Mouse (Mus musculus) midbrain, embryonic 12.5 days (tissue): ENCODE results near the gene Ptgs2. TPM values are rescaled to one million over a fixed set of nuclear protein-coding genes. Genes with fewer than 3 reads are reported as not detected.

ENCODE experiments used
- ATAC-seq: fragments of 200-750 bp; cut with Nextera tagmentation; 2 replicates; pipeline ENCODE4 v1.8.0; 2017; ENCODE audit warnings: low read depth, moderate TSS enrichment, moderate library complexity; ENCODE audit not compliant: low FRiP score
- H3K27ac ChIP-seq: fragments of 300-500 bp; sonication (generic); replicated peaks from 2 replicates; pipeline ENCODE4 v1.5.1; 2016; ENCODE audit warnings: mild to moderate bottlenecking
- H3K27me3 ChIP-seq: fragments of 300-500 bp; sonication (generic); 2 replicates; pipeline ENCODE4 v1.6.1; 2016; ENCODE audit warnings: mild to moderate bottlenecking
- H3K36me3 ChIP-seq: fragments of 300-500 bp; sonication (generic); 2 replicates; pipeline ENCODE4 v1.6.1; 2016
- H3K4me1 ChIP-seq: fragments of 300-500 bp; sonication (generic); 2 replicates; pipeline ENCODE4 v1.6.1; 2016
- H3K4me2 ChIP-seq: fragments of 300-500 bp; sonication (generic); replicated peaks from 2 replicates; pipeline ENCODE4 v1.6.1; 2016; ENCODE audit warnings: mild to moderate bottlenecking, moderate library complexity
- H3K4me3 ChIP-seq: fragments of 300-500 bp; sonication (generic); 2 replicates; pipeline ENCODE4 v1.5.1; 2016; ENCODE audit warnings: mild to moderate bottlenecking
- H3K9ac ChIP-seq: fragments of 300-500 bp; sonication (generic); replicated peaks from 2 replicates; pipeline ENCODE4 v1.6.1; 2016; ENCODE audit warnings: mild to moderate bottlenecking, moderate library complexity
- H3K9me3 ChIP-seq: fragments of 300-500 bp; sonication (generic); 2 replicates; pipeline ENCODE4 v1.6.1; 2016; ENCODE audit warnings: mild to moderate bottlenecking
- WGBS: fragments of 180-500 bp; shearing (Covaris S2); methylation state at CpG from one replicate; pipeline ENCODE4 v1.1.7; 2016; 5-methylcytosine and 5-hydroxymethylcytosine counted together
- polyA plus RNA-seq: library from polyadenylated mRNA; unstranded; fragments of >200 nt; fragmentation: Nextera tagmentation; extraction: Ambion mirVana; gene quantifications from 2 replicates; pipeline ENCODE4 v1.2.1, GENCODE M21; 2016

The Ptgs2 gene
- polyA plus RNA-seq, 1 experiment from 2014 or later = 0.06 TPM

DNA sequence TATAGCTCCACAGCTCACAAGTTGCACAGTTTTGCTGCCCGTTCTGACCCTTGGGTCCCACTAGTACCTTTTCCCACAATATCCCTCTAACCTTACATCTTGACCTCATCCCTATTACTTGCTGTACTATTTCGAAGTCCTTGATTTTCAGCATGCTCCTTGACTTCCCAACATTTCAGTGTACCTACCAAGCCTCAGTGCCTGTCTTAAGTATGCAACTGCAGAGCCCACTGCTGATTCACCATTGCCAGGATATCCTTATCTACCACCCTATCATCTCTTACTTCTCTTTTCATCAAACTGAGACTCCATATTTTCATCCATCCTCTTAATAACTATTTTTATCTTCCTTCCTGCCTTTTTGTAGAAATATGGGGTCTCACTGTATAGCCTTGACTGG lies 9.8 kb downstream of the Ptgs2 start:
- Histone ChIP-seq H3K4me1 (no peaks in the 10 kb centered on the region), H3K27me3 (no peaks in the 10 kb centered on the region), H3K27ac (no peak overlapping the region), H3K4me2 (no peak overlapping the region), H3K9ac (no peak overlapping the region), H3K4me3 (no peak overlapping the region), H3K36me3 (no peaks in the 10 kb centered on the region), H3K9me3 (no peaks in the 10 kb centered on the region)
- 77% methylated on average over 2 of the region's 2 CpGs for WGBS
- ATAC-seq = no peak

DNA sequence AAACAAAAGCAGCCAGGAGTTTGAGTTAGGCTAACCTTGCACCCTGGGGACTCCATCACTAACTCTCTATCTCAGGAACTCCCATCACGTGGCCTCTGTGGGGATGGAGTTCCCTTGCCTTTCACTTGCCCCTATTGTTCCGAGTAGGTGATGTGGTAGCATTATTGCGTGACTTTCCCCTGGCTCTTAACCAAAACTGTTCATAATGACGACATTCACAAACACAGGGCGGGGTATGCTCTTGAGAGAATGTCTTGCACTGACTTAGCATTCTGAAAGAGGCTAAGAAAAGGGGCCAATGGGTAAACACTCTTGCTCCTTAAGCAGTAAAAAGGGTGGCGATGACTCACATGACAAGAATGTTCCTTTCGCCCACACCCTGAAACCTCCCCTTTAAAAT lies 15.5 kb downstream of the Ptgs2 start:
- Histone ChIP-seq H3K4me2 (no peak overlapping the region), H3K4me3 (no peak overlapping the region), H3K9ac (no peak overlapping the region), H3K9me3 (no peaks in the 10 kb centered on the region), H3K36me3 (no peaks in the 10 kb centered on the region), H3K27ac (no peak overlapping the region), H3K4me1 (no peaks in the 10 kb centered on the region), H3K27me3 (no peaks in the 10 kb centered on the region)
- ATAC-seq = no peak
- WGBS = 70% methylated on average over 7 of the region's 7 CpGs

DNA sequence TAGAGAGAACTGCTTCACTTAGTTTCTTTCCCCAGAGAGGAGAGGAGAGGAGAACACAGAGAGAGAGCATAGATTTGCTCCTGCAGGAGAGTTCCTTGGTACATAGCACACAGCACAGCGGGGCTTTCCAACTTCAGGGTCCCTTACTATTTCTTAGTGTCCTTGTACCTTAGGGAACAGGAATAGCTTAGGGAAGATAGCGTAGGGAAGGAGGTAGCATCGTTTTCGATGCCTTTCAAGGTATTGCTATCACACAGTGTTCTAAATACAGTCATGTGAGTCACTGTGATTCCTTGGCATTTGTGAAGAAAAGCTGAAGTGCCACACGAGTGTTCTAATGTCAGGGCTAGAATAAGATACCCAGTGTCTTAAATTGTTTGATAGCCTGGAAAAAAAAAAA lies 18.5 kb downstream of the Ptgs2 start:
- Histone ChIP-seq H3K36me3 (no peaks in the 10 kb centered on the region), H3K9me3 (no peaks in the 10 kb centered on the region), H3K27me3 (no peaks in the 10 kb centered on the region), H3K4me1 (no peaks in the 10 kb centered on the region), H3K9ac (no peak overlapping the region), H3K4me2 (no peak overlapping the region), H3K27ac (no peak overlapping the region), H3K4me3 (no peak overlapping the region)
- no peak for ATAC-seq
- WGBS = 87% methylated on average over 5 of the region's 5 CpGs

DNA sequence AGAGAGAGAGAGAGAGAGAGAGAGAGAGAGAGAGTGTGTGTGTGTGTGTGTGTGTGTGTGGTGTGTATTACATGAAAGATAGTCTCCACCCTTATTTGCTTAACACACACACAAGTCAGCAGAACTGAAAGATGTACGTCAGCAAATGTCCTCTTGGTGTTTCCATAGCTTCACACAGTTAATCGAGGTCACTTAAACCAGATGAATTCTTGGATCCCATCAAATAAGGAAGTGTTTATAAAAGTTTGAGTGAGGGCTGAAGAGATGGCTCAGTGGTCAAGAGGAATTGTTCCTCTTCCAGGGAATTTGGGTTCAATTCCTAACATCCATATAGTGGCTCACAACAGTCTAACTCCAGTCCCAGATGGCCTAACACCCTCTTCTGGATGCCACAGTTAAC lies 25.7 kb downstream of the Ptgs2 start:
- Histone ChIP-seq H3K9me3 (no peaks in the 10 kb centered on the region), H3K4me3 (no peak overlapping the region), H3K9ac (no peak overlapping the region), H3K27me3 (no peaks in the 10 kb centered on the region), H3K36me3 (no peaks in the 10 kb centered on the region), H3K4me2 (no peak overlapping the region), H3K4me1 (no peaks in the 10 kb centered on the region), H3K27ac (no peak overlapping the region)
- 85% methylated on average over 2 of the region's 2 CpGs for WGBS
- no peak for ATAC-seq

DNA sequence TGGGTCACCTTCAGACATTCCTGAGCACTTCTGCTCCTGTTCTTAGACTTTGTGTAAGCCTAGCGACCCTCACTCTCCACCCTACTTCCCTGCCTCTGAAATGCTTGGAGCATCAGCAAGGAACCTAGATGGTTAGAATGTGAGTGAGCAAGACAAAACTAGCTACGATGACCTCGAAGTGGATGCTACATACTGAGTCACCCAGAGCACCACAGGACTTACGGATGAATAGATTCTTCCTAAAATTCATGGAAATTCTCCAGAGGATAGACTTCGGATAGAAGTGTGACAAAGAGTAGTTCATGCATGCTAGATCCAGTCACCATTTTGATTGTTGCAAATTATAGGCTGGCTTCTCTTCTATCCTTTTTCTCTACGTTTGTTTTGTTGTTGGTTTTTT lies 30.2 kb downstream of the Ptgs2 start:
- Histone ChIP-seq H3K4me2 (no peak overlapping the region), H3K9me3 (no peaks in the 10 kb centered on the region), H3K9ac (no peak overlapping the region), H3K4me1 (no peaks in the 10 kb centered on the region), H3K27ac (no peak overlapping the region), H3K4me3 (no peak overlapping the region), H3K36me3 (no peaks in the 10 kb centered on the region), H3K27me3 (no peaks in the 10 kb centered on the region)
- WGBS = 73% methylated on average over 6 of the region's 6 CpGs
- no peak for ATAC-seq

DNA sequence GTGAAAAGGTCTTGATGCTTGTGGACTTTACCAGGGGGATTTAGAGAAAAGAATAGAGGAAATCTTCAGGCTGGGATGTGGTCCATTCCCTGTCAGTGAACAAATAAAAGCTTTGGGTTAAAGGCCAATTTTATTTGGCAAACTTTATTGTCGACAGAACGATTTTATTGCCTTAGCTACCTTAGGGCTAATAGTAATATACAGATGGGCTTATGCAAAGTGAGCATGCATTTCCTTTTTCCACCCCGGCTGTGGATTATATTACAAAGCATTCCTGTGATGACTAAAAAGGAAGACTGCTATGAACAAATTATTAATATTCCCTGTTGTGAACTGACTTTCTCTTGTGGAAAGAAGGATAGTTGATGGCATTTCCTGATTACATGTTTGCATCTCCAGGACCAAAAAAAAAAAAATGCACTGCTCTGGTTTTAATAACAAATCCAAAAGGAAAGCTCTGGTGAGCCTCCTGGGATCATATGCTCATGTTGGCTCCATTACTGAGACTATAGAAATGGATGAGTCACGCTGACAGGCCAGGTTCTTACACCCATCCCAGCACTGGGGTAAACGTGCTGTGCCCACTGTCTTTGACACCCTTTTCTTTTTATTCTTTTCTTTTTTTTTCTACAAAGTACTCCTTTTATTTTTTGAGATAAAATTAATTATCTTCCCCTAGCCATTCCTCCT lies 30.9 kb downstream of the Ptgs2 start:
- ATAC-seq = no peak
- H3K9me3 ChIP-seq = no peaks in the 10 kb centered on the region
- no peak overlapping the region for H3K4me3 ChIP-seq
- H3K4me1 ChIP-seq = no peaks in the 10 kb centered on the region
- H3K27me3 ChIP-seq = no peaks in the 10 kb centered on the region
- no peak overlapping the region for H3K9ac ChIP-seq
- no peak overlapping the region for H3K4me2 ChIP-seq
- WGBS = 60% methylated on average over 5 of the region's 5 CpGs
- H3K36me3 ChIP-seq = no peaks in the 10 kb centered on the region
- no peak overlapping the region for H3K27ac ChIP-seq

DNA sequence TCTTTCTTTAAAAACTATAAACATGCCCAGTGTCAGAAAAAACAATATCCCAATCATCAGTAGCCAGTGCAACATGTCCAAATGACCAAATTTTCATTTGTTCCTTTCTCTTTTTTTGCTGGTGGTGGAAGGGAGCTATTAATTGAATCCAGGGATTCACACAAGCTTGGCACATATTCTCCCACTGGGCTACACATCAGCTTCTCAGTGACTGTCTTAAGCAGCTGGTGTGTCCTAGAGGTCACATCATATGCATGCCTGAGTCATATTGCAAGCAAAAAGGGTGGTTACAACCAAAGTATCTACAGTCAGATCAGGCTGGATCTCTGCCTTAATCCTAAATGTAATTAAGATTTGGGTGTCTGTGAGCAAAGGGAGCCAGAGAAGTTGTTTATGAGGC lies 35.5 kb downstream of the Ptgs2 start:
- H3K9me3 ChIP-seq = no peaks in the 10 kb centered on the region
- no peaks in the 10 kb centered on the region for H3K27me3 ChIP-seq
- H3K27ac ChIP-seq = no peak overlapping the region
- no peaks in the 10 kb centered on the region for H3K4me1 ChIP-seq
- no peak overlapping the region for H3K4me2 ChIP-seq
- H3K36me3 ChIP-seq = no peaks in the 10 kb centered on the region
- H3K4me3 ChIP-seq = no peak overlapping the region
- no peak for ATAC-seq
- H3K9ac ChIP-seq = no peak overlapping the region

DNA sequence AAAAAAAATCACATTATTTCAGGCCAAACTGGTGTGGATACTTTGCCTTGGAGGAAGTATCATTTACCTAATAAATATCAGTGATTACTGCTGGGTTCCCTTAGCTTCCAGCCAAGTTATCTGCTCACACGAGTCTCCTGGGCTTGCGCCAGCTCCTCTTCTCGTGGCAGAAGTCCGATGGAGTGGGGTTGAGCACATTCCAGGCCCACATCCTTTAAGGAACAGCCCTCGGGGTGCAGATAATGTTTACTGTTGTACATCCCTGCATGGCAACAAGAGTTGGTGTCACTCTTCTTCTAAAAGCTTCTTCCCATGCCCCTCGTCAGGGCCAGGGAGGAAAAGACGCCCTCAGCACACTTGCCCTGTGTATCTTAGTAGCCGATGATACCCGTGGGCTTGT lies 39.9 kb downstream of the Ptgs2 start:
- no peaks in the 10 kb centered on the region for H3K36me3 ChIP-seq
- no peak overlapping the region for H3K4me2 ChIP-seq
- no peaks in the 10 kb centered on the region for H3K4me1 ChIP-seq
- no peak overlapping the region for H3K9ac ChIP-seq
- no peaks in the 10 kb centered on the region for H3K27me3 ChIP-seq
- 85% methylated on average over 9 of the region's 9 CpGs for WGBS
- no peak overlapping the region for H3K27ac ChIP-seq
- no peak for ATAC-seq
- no peak overlapping the region for H3K4me3 ChIP-seq
- no peaks in the 10 kb centered on the region for H3K9me3 ChIP-seq

DNA sequence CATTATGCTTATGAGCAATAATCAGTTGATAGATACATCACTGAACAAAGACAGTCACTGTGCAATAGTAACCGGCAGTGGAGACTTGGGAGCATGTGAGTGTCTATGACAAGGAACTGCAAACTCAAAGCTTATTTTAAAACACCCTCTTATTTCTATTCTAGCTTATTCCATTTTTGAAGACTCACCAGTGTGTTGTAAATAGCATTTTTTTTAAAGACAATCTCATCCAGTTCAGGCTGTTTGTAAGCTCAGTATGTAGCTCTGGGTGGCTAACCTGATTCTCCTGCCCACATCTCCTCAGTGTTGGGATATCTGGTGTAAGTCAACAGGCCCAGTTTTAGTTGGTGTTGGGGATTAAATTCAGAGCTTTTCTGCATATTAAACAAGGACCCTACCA lies 42.1 kb downstream of the Ptgs2 start:
- ATAC-seq = no peak
- H3K36me3 ChIP-seq = no peaks in the 10 kb centered on the region
- H3K27ac ChIP-seq = no peak overlapping the region
- H3K9ac ChIP-seq = no peak overlapping the region
- no peak overlapping the region for H3K4me2 ChIP-seq
- 89% methylated on average over 1 of the region's 1 CpGs for WGBS
- no peaks in the 10 kb centered on the region for H3K9me3 ChIP-seq
- no peaks in the 10 kb centered on the region for H3K27me3 ChIP-seq
- no peak overlapping the region for H3K4me3 ChIP-seq
- no peaks in the 10 kb centered on the region for H3K4me1 ChIP-seq

DNA sequence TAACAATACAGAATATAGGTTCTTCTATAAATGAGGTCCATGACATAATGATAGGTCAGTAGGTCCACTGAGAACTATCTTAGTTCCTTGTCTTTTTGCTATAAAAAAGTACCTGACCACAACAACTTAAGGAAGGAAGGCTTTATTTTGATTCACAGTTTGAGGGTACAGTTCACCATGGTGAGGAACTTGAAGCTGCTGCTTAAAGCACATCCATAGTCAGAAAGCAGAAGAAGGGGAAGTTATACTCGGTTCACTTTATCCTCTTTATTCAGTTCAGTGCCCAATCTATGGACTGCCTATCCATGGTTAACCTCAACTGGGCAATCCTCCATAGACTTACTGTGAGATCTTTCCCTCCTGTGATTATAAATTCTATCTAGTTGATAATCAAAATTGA lies 43.7 kb downstream of the Ptgs2 start:
- WGBS = 77% methylated on average over 1 of the region's 1 CpGs
- Histone ChIP-seq H3K4me2 (no peak overlapping the region), H3K27me3 (no peaks in the 10 kb centered on the region), H3K9ac (no peak overlapping the region), H3K4me1 (no peaks in the 10 kb centered on the region), H3K36me3 (no peaks in the 10 kb centered on the region), H3K9me3 (no peaks in the 10 kb centered on the region), H3K27ac (no peak overlapping the region), H3K4me3 (no peak overlapping the region)
- ATAC-seq = no peak

DNA sequence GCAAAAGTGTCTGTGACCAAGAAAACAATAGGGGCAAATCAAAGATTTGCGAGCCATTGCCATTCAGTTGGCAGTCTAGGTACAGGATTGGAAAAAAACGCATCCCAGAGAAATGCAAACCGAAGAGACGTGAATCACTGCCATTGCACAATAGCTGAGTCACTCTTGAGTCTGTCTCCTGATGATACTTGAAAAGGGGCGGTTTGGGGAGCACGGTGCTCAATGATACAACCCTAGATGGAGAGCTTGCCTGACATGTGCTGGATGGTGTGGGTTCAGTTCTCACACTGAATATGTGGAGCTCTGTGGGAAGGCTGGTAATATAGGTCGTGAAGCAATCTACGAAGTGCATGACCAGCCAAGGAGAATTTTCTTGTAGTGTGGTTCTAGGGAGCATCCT lies 45.2 kb downstream of the Ptgs2 start:
- no peaks in the 10 kb centered on the region for H3K27me3 ChIP-seq
- 90% methylated on average over 8 of the region's 8 CpGs for WGBS
- H3K4me1 ChIP-seq = no peaks in the 10 kb centered on the region
- no peak overlapping the region for H3K4me2 ChIP-seq
- no peaks in the 10 kb centered on the region for H3K36me3 ChIP-seq
- no peaks in the 10 kb centered on the region for H3K9me3 ChIP-seq
- no peak overlapping the region for H3K9ac ChIP-seq
- H3K4me3 ChIP-seq = no peak overlapping the region
- no peak overlapping the region for H3K27ac ChIP-seq
- no peak for ATAC-seq

DNA sequence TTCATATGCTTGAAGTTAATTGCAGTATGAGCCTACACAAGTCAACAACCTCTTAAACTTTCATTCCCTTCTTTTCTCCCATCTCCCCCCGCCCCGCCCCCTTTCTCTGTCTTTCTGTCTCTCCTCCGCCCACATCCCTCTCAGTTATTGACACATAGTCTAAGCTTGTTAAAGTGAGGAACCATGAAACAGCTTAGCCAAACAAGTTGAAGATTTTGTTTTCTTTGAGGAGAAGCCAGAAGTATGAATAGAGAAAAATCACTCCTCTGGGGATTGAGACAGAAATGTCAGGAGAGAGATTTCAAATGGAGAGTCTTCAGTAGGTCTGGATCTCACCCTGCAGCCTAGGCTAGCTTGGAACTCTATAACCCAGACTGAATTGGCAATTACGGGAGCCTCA lies 47.4 kb downstream of the Ptgs2 start:
- ATAC-seq = no peak
- no peak overlapping the region for H3K4me3 ChIP-seq
- WGBS = 59% methylated on average over 4 of the region's 4 CpGs
- no peaks in the 10 kb centered on the region for H3K36me3 ChIP-seq
- no peaks in the 10 kb centered on the region for H3K4me1 ChIP-seq
- no peak overlapping the region for H3K9ac ChIP-seq
- no peaks in the 10 kb centered on the region for H3K27me3 ChIP-seq
- no peak overlapping the region for H3K4me2 ChIP-seq
- no peaks in the 10 kb centered on the region for H3K9me3 ChIP-seq
- no peak overlapping the region for H3K27ac ChIP-seq

DNA sequence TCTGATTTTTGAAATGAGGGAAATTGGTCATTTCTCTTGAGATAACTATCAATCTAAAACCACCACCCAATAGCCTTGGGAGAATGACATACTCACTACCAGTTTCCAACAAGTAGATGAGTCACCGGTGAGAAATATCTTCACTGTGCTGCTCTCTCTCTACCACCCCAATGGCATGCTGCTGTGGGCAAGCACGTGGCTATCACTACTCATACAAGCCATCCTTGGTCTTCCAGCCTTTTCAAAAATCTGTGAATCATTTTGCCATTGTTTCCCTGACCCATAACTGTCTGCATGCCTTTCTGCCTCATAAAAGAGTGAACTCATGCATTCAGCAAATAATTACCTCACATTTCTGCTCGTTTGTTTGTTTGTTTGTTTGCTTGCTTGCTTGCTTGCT lies 51.6 kb downstream of the Ptgs2 start:
- H3K9ac ChIP-seq = no peak overlapping the region
- no peaks in the 10 kb centered on the region for H3K4me1 ChIP-seq
- no peaks in the 10 kb centered on the region for H3K36me3 ChIP-seq
- 73% methylated on average over 3 of the region's 3 CpGs for WGBS
- H3K27ac ChIP-seq = no peak overlapping the region
- H3K4me2 ChIP-seq = no peak overlapping the region
- no peak overlapping the region for H3K4me3 ChIP-seq
- no peaks in the 10 kb centered on the region for H3K9me3 ChIP-seq
- ATAC-seq = no peak
- H3K27me3 ChIP-seq = no peaks in the 10 kb centered on the region
